Mouse (Mus musculus) kidney, embryonic 15.5 days (tissue): ENCODE measurements at regions not wholly inside any gene's neighbourhood (a gene's known extent, or its start where the extent isn't known, plus 50 kb on each side); places are given as distances from the start of the nearest gene placed in this dataset.

Source experiments
- ATAC-seq: fragments of 200-750 bp; cut with Nextera tagmentation; replicated peaks from 2 replicates; pipeline ENCODE4 v1.8.0; 2017; ENCODE audit warnings: moderate TSS enrichment; ENCODE audit not compliant: low FRiP score
- H3K27ac ChIP-seq: fragments of 300-500 bp; sonication (generic); 2 replicates; pipeline ENCODE4 v1.5.1; 2015; ENCODE audit warnings: mild to moderate bottlenecking, inconsistent platforms
- H3K27me3 ChIP-seq: fragments of 300-500 bp; sonication (generic); 2 replicates; pipeline ENCODE4 v1.6.1; 2015; ENCODE audit warnings: inconsistent platforms
- H3K36me3 ChIP-seq: fragments of 300-500 bp; sonication (generic); 2 replicates; pipeline ENCODE4 v1.6.1; 2015; ENCODE audit warnings: inconsistent platforms
- H3K4me1 ChIP-seq: fragments of 300-500 bp; sonication (generic); 2 replicates; pipeline ENCODE4 v1.6.1; 2015; ENCODE audit warnings: inconsistent platforms
- H3K4me2 ChIP-seq: fragments of 300-500 bp; sonication (generic); 2 replicates; pipeline ENCODE4 v1.6.1; 2015; ENCODE audit warnings: moderate library complexity, mild to moderate bottlenecking, inconsistent platforms
- H3K4me3 ChIP-seq: fragments of 300-500 bp; sonication (generic); replicated peaks from 2 replicates; pipeline ENCODE4 v1.5.1; 2015; ENCODE audit warnings: mild to moderate bottlenecking, inconsistent platforms
- H3K9ac ChIP-seq: fragments of 300-500 bp; sonication (generic); 2 replicates; pipeline ENCODE4 v1.6.1; 2015; ENCODE audit warnings: mild to moderate bottlenecking, inconsistent platforms
- H3K9me3 ChIP-seq: fragments of 300-500 bp; sonication (generic); replicated peaks from 2 replicates; pipeline ENCODE4 v1.6.1; 2016; ENCODE audit warnings: inconsistent platforms
- WGBS: fragments of 180-500 bp; shearing (Covaris S2); methylation state at CpG from one replicate; pipeline ENCODE4 v1.1.7; 2015; ENCODE audit warnings: mixed read lengths; 5-methylcytosine and 5-hydroxymethylcytosine counted together

DNA sequence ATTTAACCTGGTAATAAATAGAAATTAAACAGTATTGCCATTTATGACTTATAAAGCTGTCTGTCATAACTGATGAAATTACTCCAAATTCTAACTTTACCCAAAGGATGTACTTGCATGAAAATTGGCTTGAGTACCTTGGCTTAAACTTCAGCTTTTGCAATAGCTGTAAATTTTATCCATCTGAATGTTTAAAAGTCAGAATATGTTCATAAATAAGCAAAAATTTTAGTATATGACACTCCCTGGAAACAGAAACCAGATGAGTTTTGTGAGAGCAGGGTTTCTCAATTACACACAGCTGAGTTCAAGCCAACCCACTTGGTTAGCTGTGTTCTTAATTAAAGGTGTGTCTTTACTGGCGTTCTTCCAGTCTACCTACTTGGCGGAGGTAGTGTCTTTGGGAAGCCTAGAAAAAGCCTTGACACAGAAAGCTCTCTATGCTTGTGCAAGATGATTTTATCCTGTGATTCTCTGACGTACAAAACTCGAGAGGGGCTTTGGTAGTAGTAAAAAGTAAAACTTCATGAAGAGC, 311.4 kb upstream of the Cxadr start:
- Histone ChIP-seq H3K4me3 (no peak overlapping the region), H3K27me3 (no peaks in the 10 kb centered on the region), H3K27ac (no peak overlapping the region), H3K4me1 (no peaks in the 10 kb centered on the region), H3K4me2 (no peak overlapping the region), H3K36me3 (no peaks in the 10 kb centered on the region), H3K9me3 (0 out of 2 replicates have a peak, but pooled peaks cover 6% of the 10 kb centered on the region), H3K9ac (no peak overlapping the region)
- ATAC-seq, result no peak
- WGBS, result 87% methylated on average over 4 of the region's 4 CpGs

DNA sequence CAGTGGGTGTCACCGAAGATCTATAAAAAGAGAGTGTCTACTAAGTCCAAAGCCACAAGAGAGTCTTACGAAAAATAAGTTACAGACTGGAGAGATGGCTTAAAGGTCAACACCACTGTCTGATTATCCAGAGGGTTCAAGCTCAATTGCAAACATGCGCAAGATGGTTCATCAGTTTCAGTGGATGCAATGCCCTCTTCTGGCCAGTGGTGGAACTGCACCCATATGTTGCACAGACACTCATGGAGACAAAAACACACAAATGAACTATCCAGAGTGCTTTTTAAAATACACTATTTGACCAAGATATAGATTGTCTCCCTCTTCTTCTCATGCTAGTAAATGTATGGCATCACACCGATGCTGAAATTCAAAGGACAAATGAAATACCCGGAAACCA, 312.1 kb upstream of the Cxadr start:
- no peaks in the 10 kb centered on the region for H3K27me3 ChIP-seq
- no peak overlapping the region for H3K27ac ChIP-seq
- H3K9ac ChIP-seq, result no peak overlapping the region
- no peaks in the 10 kb centered on the region for H3K4me1 ChIP-seq
- ATAC-seq, result no peak
- H3K36me3 ChIP-seq, result no peaks in the 10 kb centered on the region
- WGBS, result 96% methylated on average over 5 of the region's 5 CpGs
- no peak overlapping the region for H3K4me3 ChIP-seq
- H3K4me2 ChIP-seq, result no peak overlapping the region
- 0 out of 2 replicates have a peak, but pooled peaks cover 6% of the 10 kb centered on the region for H3K9me3 ChIP-seq

DNA sequence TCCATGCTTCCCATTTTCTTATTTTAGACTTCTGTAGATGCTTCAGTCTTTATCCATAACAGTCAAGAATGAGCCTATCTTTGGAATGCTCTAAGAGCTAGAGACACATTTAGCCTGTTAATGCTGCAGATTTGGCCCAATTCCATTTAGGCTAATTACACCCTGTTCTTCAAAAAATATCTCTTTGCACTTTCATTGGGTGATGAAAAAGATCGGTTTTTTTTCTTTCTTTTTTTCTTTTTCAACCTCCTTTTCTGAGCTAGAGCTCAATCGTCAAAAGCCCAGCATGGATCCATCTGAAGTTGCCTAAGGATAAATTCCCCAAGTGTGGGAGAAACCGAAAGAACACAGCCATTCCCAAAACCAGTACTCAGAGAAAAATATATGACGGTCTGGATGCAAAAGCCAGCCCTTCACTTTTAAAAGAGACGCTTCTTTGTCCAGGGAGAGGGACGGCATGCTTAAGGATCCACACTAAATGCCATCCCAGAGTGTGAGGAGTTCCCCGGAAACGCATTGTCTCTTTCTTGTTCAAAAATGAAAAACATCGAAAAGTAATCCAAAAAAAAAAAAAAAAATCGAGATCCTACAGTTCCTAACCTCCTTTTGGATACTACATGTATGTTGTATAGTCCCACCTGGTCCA, 314.3 kb upstream of the Cxadr start:
- H3K4me3 ChIP-seq, result no peak overlapping the region
- 0 out of 2 replicates have a peak, but pooled peaks cover 6% of the 10 kb centered on the region for H3K9me3 ChIP-seq
- no peak overlapping the region for H3K27ac ChIP-seq
- no peaks in the 10 kb centered on the region for H3K36me3 ChIP-seq
- H3K4me2 ChIP-seq, result no peak overlapping the region
- no peaks in the 10 kb centered on the region for H3K4me1 ChIP-seq
- H3K9ac ChIP-seq, result no peak overlapping the region
- ATAC-seq, result no peak
- 81% methylated on average over 10 of the region's 10 CpGs for WGBS
- no peaks in the 10 kb centered on the region for H3K27me3 ChIP-seq

DNA sequence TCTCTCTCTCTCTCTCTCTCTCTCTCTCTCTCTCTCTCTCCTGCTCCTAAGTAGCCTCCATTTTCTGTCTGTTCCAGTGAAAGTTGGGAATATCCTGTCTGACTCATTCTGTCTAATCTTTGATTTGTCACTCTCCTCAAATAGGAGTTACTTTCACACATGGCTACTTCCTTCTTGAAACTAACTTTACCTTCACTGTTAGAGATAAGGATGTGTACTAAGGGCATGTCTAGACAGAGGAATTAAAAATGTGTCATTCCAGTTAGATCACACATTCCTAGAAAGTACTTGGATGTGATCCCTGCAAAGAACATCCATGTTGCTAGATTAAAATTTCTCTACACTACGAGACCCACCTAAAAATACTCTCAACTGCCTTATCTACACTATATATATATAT, 346.9 kb upstream of the Gm11146 start:
- Histone ChIP-seq H3K27me3 (no peaks in the 10 kb centered on the region), H3K9me3 (no peaks in the 10 kb centered on the region), H3K36me3 (no peaks in the 10 kb centered on the region), H3K27ac (no peak overlapping the region), H3K4me2 (no peak overlapping the region), H3K4me1 (no peaks in the 10 kb centered on the region), H3K4me3 (no peak overlapping the region), H3K9ac (no peak overlapping the region)
- no peak for ATAC-seq
- WGBS, result 89% methylated on average over 1 of the region's 1 CpGs

DNA sequence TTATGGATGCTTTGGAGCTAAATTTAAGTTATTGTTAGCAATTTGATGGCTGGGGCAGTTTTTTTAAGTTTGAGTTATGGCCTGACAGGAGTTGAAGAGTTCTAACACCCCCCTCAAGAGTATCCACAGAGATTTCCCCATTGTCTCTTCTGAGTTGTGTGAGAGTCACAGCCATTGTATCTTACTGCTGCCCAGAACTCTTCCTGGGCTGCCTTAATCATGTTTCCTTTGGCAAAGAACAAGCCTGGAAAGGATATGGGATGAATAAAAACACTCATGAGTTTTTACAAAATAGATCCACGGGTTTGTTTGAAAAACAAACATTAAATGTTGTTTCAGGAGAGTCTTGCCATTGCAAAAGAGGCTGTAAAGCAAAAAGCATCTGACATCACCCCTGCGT, 343.5 kb upstream of the Gm11146 start:
- no peaks in the 10 kb centered on the region for H3K9me3 ChIP-seq
- no peaks in the 10 kb centered on the region for H3K36me3 ChIP-seq
- H3K4me2 ChIP-seq, result no peak overlapping the region
- H3K27me3 ChIP-seq, result no peaks in the 10 kb centered on the region
- no peak overlapping the region for H3K4me3 ChIP-seq
- WGBS, result 14% methylated on average over 2 of the region's 2 CpGs
- H3K27ac ChIP-seq, result no peak overlapping the region
- H3K4me1 ChIP-seq, result no peaks in the 10 kb centered on the region
- no peak; the same call in 1 of the 2 replicates for ATAC-seq
- H3K9ac ChIP-seq, result no peak overlapping the region

DNA sequence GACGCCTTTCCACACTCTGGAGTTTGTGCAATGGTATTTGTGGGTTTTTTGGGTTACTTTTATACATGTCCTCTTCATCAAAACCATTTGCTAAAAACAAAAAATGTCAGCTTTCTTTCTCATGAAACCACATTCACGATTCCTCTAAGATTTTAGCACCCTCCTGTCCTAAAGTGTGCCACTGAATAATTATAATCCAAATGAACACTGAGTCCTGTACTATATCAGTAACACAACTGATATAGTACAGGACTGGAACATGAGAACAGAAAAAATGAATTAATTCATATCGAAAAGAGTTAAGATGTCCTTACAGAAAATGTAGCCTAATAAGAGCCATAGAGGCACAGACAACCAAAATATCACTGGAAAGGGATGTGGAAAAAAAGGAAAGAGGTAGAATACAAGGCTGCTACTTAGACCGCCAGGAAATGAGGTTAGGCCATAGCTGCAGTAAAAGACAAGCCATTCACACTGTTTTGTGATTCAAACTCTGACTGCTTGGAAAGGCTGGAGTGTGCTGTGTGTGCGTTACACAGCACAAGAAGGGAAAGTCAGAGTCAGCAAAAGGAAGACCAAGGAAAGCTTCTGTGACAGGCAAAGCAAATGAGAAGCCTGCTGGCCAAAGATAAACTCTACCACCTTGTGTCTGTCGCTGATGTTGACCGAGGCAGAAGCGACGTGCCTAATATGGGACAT, 329.3 kb upstream of the Gm11146 start:
- ATAC-seq, result no peak

DNA sequence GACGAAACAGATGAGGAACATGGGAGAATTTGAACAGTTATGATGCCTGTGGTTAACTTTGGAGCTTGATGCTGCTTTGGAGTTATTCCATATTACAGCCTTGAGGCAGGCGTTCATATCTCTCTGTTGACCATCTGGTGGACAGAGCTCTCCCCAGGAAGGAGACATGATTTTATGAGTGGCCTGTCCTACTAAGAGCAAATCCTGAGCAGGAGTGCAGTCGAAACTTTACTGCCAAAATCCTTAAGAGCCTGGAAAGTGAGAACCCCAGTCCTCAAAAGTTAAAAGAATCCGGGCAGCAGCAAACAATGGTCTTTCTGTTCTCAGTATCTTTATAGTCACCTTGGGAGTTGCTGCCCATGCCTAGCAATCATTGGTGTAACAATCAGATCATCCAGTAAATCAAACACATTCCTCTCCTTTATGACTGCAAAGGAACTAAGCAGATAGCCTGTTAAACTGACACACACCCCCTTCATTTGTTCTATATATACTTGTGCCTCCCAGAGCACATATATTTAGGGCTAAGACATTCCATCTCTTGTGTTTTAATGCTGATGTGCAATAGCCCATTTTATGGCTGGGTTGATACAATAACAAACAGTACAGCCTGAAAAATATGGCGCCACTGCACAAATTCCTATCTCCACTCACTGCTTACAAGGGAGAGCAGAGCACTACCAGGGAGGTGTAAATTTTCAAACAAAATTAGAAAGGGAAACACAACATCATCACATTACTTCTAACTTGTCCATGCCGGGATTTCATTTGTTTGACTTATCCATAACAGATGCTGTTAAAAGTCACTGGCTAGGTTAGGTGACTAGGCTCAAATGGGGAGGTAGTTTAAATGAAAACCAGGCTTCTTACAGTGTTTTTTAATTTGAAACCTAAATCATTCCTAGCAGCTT, 312.5 kb upstream of the Gm11146 start:
- 0 out of 2 replicates have a peak overlapping the region, but pooled peaks have one; percentile 18 for H3K27ac ChIP-seq

More for the DNA sequence above, 329.3 kb upstream of the Gm11146 start:
- Histone ChIP-seq H3K4me1 (no peaks in the 10 kb centered on the region), H3K36me3 (no peaks in the 10 kb centered on the region), H3K27me3 (no peaks in the 10 kb centered on the region), H3K9me3 (no peaks in the 10 kb centered on the region), H3K27ac (no peak overlapping the region), H3K9ac (no peak overlapping the region), H3K4me2 (no peak overlapping the region), H3K4me3 (no peak overlapping the region)
- WGBS, result 79% methylated on average over 9 of the region's 9 CpGs

DNA sequence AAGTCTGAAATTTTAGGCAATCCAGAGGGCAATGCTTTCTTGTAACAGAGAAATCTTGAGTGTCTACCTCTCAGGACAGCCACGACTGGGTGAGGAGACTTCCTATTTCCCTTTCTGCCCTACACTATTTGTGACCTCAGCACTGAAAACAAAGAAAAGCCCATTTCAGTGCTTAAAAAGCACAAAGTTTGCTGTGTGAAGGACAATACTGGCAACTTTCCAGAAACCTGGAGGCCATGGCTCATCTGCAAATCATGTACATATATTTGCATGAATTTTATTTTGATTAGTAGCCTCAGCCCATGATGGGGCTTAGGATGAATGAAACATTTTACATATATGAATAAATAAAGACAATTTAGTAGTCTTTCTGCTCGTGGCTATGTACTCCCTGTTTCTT, 292.4 kb upstream of the Gm11146 start:
- ATAC-seq, result no peak
- Histone ChIP-seq H3K36me3 (no peaks in the 10 kb centered on the region), H3K27me3 (no peaks in the 10 kb centered on the region), H3K4me1 (no peaks in the 10 kb centered on the region), H3K27ac (no peak overlapping the region), H3K4me2 (no peak overlapping the region), H3K9me3 (no peaks in the 10 kb centered on the region), H3K4me3 (no peak overlapping the region), H3K9ac (no peak overlapping the region)
- 58% methylated on average over 2 of the region's 2 CpGs for WGBS

More for the DNA sequence above, 312.5 kb upstream of the Gm11146 start:
- 28% methylated on average over 6 of the region's 6 CpGs for WGBS
- Histone ChIP-seq H3K9ac (no peak overlapping the region), H3K27me3 (no peaks in the 10 kb centered on the region), H3K9me3 (no peaks in the 10 kb centered on the region), H3K4me3 (no peak overlapping the region), H3K36me3 (no peaks in the 10 kb centered on the region), H3K4me1 (0 out of 2 replicates have a peak, but pooled peaks cover 3% of the 10 kb centered on the region), H3K4me2 (no peak overlapping the region)
- peak; percentile 84 for ATAC-seq

DNA sequence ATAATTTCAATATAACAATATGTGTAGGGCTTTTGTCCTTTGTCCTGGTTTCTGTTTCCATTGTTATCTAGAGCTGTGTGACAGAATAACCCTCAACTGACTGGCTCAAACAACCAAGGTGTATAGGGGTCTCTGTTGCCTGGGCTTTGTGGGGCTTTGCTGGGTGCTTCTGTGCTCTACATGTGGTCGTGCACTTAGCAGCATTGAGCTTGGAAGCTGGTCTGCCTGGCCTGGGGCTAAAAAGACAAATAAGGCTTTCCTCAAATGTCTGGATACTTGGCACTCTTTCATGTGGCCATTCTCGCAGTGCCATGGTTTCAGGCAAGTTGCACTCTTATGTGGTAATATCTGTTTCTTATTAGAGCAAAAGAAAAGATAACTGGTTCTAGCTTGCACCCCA, 291.8 kb upstream of the Gm11146 start:
- Histone ChIP-seq H3K4me1 (no peaks in the 10 kb centered on the region), H3K4me3 (no peak overlapping the region), H3K9me3 (no peaks in the 10 kb centered on the region), H3K9ac (no peak overlapping the region), H3K4me2 (no peak overlapping the region), H3K36me3 (no peaks in the 10 kb centered on the region), H3K27ac (no peak overlapping the region), H3K27me3 (no peaks in the 10 kb centered on the region)
- 80% methylated on average over 2 of the region's 2 CpGs for WGBS
- no peak for ATAC-seq

DNA sequence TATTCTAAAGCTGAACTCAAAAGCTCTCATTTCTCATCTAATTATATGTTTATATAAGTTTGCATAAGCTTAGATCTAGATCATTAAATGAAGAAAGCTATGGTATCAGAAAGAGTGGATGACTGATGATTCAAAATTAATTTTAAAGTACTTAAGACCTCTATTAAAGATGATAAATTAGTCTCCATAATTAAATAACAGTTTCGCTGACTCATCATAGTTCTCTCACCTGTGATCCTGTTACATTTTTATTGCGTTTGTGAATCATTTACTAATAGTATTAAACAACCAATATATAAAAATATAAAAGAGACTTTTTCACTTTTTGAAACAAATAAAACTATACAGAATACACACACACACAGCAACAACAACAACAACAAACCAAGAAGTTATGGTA, 290.8 kb upstream of the Gm11146 start:
- Histone ChIP-seq H3K36me3 (no peaks in the 10 kb centered on the region), H3K27ac (no peak overlapping the region), H3K4me1 (no peaks in the 10 kb centered on the region), H3K9ac (no peak overlapping the region), H3K9me3 (no peaks in the 10 kb centered on the region), H3K27me3 (no peaks in the 10 kb centered on the region), H3K4me3 (no peak overlapping the region), H3K4me2 (no peak overlapping the region)
- WGBS, result 91% methylated on average over 2 of the region's 2 CpGs
- ATAC-seq, result no peak

DNA sequence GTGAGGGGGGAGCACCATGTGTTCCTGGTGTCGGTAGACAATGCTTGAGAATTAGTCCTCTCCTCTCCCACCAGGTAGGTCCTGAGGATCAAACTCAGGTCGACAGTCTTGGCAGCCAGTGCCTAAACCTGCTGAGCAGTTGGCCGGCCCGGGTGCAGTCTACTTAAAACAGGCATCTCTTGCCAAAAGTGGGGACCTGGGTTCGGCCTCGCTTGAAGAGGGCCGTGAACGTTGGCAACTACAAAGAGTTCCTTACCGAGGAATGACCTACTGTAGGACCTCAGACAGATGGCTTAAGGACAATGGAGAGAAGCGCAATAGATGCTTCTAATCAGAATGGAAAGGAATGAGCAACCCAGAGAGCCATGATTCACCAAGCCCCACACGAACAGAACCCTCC, 287.5 kb upstream of the Gm11146 start:
- Histone ChIP-seq H3K9ac (no peak overlapping the region), H3K4me1 (no peaks in the 10 kb centered on the region), H3K9me3 (no peaks in the 10 kb centered on the region), H3K36me3 (no peaks in the 10 kb centered on the region), H3K27me3 (no peaks in the 10 kb centered on the region), H3K4me3 (no peak overlapping the region), H3K4me2 (no peak overlapping the region), H3K27ac (no peak overlapping the region)
- no peak for ATAC-seq
- WGBS, result 86% methylated on average over 11 of the region's 11 CpGs
